16 mouse cellular contexts compared by ENCODE assay signal in the genomic region with DNA sequence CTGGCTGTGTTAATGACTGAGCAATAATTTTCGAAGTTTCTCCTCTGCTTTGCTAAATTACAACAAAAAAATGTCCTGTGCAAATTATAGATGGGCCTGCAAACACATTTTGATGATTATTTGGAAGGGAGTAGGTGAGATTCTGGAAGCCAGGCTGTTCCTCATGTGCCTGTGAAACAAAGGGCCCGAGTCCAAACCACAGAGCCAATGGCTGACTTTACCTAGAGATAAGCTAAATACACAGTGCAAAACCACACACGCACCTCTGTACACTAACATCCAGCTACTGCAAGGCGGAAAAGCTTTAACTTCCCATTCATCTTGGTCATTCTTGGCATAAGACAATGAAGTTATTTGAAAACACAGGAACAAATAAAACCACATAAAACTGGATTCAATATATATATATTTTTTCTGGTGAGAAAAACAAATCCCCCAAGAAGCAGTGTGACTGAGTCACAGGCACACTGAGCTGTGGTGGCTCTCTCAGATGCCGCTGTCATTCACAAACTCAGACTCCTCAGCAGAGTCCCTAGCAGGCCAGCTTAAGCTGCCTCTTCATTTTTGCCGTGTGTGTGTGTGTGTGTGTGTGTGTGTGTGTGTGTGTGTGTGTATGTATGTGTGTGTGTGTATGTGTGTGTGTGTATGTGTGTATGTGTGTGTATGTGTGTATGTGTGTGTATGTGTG.
DNase-seq lines count a peak whose midpoint lies in the region; ATAC-seq and TF ChIP-seq lines count a peak whose summit lies in the region.
"Had no signal": no experiment of that assay in that cellular context is flagged by ENCODE, and none has a peak within 500 bp of the region (broad histone marks: within the 10 kb centered on the region; RNA-seq: fewer than 3 reads in every experiment).

No protein-coding gene starts in this region.

- H3K27ac ChIP-seq in embryonic facial prominence, embryonic 14.5 days (replicated peaks; ENCODE audit: low read depth, low read length) = no peak overlapping the region
- H3K27ac ChIP-seq in embryonic facial prominence, embryonic 10.5 days (replicated peaks) = no peak overlapping the region
- H3K27ac ChIP-seq in liver, postnatal 0 days (ENCODE audit: low read depth) = no peak overlapping the region
- H3K27ac ChIP-seq: forebrain, embryonic 10.5 days; heart, embryonic 10.5 days; limb, embryonic 12.5 days; midbrain, embryonic 12.5 days had no signal

- TF ChIP-seq EP300 in liver, postnatal 0 days (IDR thresholded peaks at IDR 0.05; ENCODE audit: low read depth) = no peak

- 73% methylated on average over 6 of the region's 6 CpGs for WGBS in embryonic facial prominence, embryonic 14.5 days
- 88% methylated on average over 6 of the region's 6 CpGs for WGBS in embryonic facial prominence, embryonic 10.5 days
- 31% methylated on average over 6 of the region's 6 CpGs for WGBS in liver, postnatal 0 days (ENCODE audit: insufficient replicate concordance)

- no peak for ATAC-seq in embryonic facial prominence, embryonic 14.5 days (ENCODE audit: low read depth)
- peak; percentile 48 for ATAC-seq in granulocyte monocyte progenitor cell, adult 5-6 weeks (replicated peaks; ENCODE audit: poor library complexity, severe bottlenecking)
- ATAC-seq in liver, postnatal 0 days = peak; percentile 64
- ATAC-seq in megakaryocyte-erythroid progenitor cell, adult 5-6 weeks (replicated peaks; ENCODE audit: low FRiP score, low TSS enrichment, poor library complexity, severe bottlenecking) = peak; percentile 90
- ATAC-seq: inflammation-experienced regulatory T-cells, adult 6 months had no signal

- H3K4me3 ChIP-seq in embryonic facial prominence, embryonic 14.5 days (ENCODE audit: low read depth, low read length) = no peak overlapping the region
- no peak overlapping the region for H3K4me3 ChIP-seq in embryonic facial prominence, embryonic 10.5 days
- no peak overlapping the region for H3K4me3 ChIP-seq in liver, postnatal 0 days (ENCODE audit: low read depth, low read length)
- H3K4me3 ChIP-seq: forebrain, embryonic 10.5 days; heart, embryonic 10.5 days; limb, embryonic 12.5 days; midbrain, embryonic 12.5 days had no signal

- peak; percentile 12 for DNase-seq in embryonic facial prominence, embryonic 14.5 days (ENCODE audit: low spot score)
- DNase-seq in embryonic facial prominence, embryonic 10.5 days (ENCODE audit: low spot score) = no peak
- peak; percentile 19 for DNase-seq in liver, postnatal 0 days
- DNase-seq in gastrocnemius, postnatal 4 days (ENCODE audit: low spot score in 2 of 2) = no peak
- DNase-seq in gastrocnemius, postnatal 14 days = no peak
- DNase-seq in cerebellum, postnatal 10 days = no peak
- DNase-seq: adrenal gland, adult 2 months; cerebellum, adult 9-10 months; kidney, postnatal 25 days had no signal

- no peaks in the 10 kb centered on the region for H3K9me3 ChIP-seq in embryonic facial prominence, embryonic 14.5 days (ENCODE audit: control insufficient read depth, low read length)
- H3K9me3 ChIP-seq in embryonic facial prominence, embryonic 10.5 days = no peaks in the 10 kb centered on the region
- no peaks in the 10 kb centered on the region for H3K9me3 ChIP-seq in liver, postnatal 0 days (ENCODE audit: low read length)
- H3K9me3 ChIP-seq: heart, embryonic 10.5 days; limb, embryonic 12.5 days; midbrain, embryonic 12.5 days had no signal

- H3K4me1 ChIP-seq in embryonic facial prominence, embryonic 14.5 days (ENCODE audit: control insufficient read depth, insufficient read depth, low read length) = no peaks in the 10 kb centered on the region
- no peaks in the 10 kb centered on the region for H3K4me1 ChIP-seq in embryonic facial prominence, embryonic 10.5 days
- H3K4me1 ChIP-seq in liver, postnatal 0 days (ENCODE audit: insufficient read depth) = peaks cover 5% of the 10 kb centered on the region; the same call in 1 of the 2 replicates
- H3K4me1 ChIP-seq: forebrain, embryonic 10.5 days; heart, embryonic 10.5 days; limb, embryonic 12.5 days; midbrain, embryonic 12.5 days had no signal

- H3K36me3 ChIP-seq in embryonic facial prominence, embryonic 14.5 days (ENCODE audit: control insufficient read depth, insufficient read depth, low read length) = no peaks in the 10 kb centered on the region
- H3K36me3 ChIP-seq in embryonic facial prominence, embryonic 10.5 days (replicated peaks) = no peaks in the 10 kb centered on the region
- H3K36me3 ChIP-seq in liver, postnatal 0 days (replicated peaks; ENCODE audit: insufficient read depth, low read length) = no peaks in the 10 kb centered on the region
- H3K36me3 ChIP-seq: forebrain, embryonic 10.5 days; heart, embryonic 10.5 days; limb, embryonic 12.5 days; midbrain, embryonic 12.5 days had no signal

- intact Hi-C loops in gastrocnemius, postnatal 14 days (cut with DNase I; ENCODE audit: low total_unique reads) = no loop called here

- no peak overlapping the region for H3K4me2 ChIP-seq in embryonic facial prominence, embryonic 14.5 days (ENCODE audit: low read depth, low read length)
- H3K4me2 ChIP-seq in liver, postnatal 0 days (ENCODE audit: low read depth, low read length) = no peak overlapping the region
- H3K4me2 ChIP-seq: limb, embryonic 12.5 days; midbrain, embryonic 12.5 days had no signal

- H3K27me3 ChIP-seq in embryonic facial prominence, embryonic 14.5 days (replicated peaks; ENCODE audit: control insufficient read depth, insufficient read depth, low read length) = no peaks in the 10 kb centered on the region
- H3K27me3 ChIP-seq in embryonic facial prominence, embryonic 10.5 days (replicated peaks; ENCODE audit: low read depth, poor library complexity, severe bottlenecking) = no peaks in the 10 kb centered on the region
- no peaks in the 10 kb centered on the region for H3K27me3 ChIP-seq in liver, postnatal 0 days (ENCODE audit: insufficient read depth, low read length)
- H3K27me3 ChIP-seq: midbrain, embryonic 12.5 days had no signal

- H3K9ac ChIP-seq in embryonic facial prominence, embryonic 14.5 days (ENCODE audit: low read depth, low read length) = no peak overlapping the region
- H3K9ac ChIP-seq in liver, postnatal 0 days (replicated peaks) = no peak overlapping the region
- H3K9ac ChIP-seq: limb, embryonic 12.5 days; midbrain, embryonic 12.5 days had no signal

- no peak for TF ChIP-seq CTCF in liver, postnatal 0 days (IDR thresholded peaks at IDR 0.05; ENCODE audit: low read depth)

Comparison
In these comparisons a context has a peak if more than half of its experiments do, and no peak if none do; other contexts are left out.
1. DNase-seq: peak in embryonic facial prominence, embryonic 14.5 days (single experiment) and liver, postnatal 0 days (single experiment); none in embryonic facial prominence, embryonic 10.5 days (single experiment), gastrocnemius, postnatal 4 days (0 of 2), gastrocnemius, postnatal 14 days (single experiment) and cerebellum, postnatal 10 days (0 of 2).